Mouse (Mus musculus) urinary bladder, postnatal 4 days (tissue): ENCODE results near the gene Syngr3.
"Not testable (repeated sequence)": the region's sequence is repeated elsewhere in the genome, so short reads cannot be mapped to it uniquely, and the experiment has no call there.

ENCODE experiments used
- DNase-seq, 2 experiments: peaks; one replicate each; pipeline ENCODE4 v3.0.0; 2021 to 2022; ENCODE audit warnings: low spot score in 2 of 2

Gene Syngr3

GRCm38 (mm10) chr17:24689251-24690081 lies at the start of gene Syngr3:
TSS of gene Syngr3 (minus strand) at chr17:24689955.
- DNase-seq, result no peak

DNA sequence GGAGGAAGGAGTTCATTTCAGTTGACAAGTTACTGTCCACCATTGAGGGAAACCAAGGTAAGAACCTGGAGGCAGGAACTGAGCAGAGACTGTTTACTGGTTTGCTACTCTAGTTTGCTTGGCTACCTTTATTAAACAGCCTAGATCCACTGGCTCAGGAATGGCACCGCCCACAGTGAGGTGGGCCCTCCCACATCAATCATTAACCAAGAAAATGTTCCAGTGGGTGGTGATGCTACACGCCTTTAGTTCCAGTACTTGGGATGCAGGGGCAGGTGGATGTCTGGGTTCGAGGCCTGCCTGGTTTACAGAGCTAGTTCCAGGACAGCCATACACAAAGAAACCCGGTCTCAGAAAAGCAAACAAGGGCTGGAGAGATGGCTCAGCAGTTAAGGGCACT lies 48.5 kb upstream of the Syngr3 start:
- no peak for DNase-seq

- DNase-seq, result no peak
Observed at GRCm38 (mm10) chr17:24737135-24737810, 47.5 kb upstream of the Syngr3 start.

- DNase-seq, result peak; percentile 95 to 96
Observed at GRCm38 (mm10) chr17:24736330-24737051, 46.7 kb upstream of the Syngr3 start, which contains the start of gene Msrb1. TSS of gene Msrb1 (plus strand) at chr17:24736642.

DNA sequence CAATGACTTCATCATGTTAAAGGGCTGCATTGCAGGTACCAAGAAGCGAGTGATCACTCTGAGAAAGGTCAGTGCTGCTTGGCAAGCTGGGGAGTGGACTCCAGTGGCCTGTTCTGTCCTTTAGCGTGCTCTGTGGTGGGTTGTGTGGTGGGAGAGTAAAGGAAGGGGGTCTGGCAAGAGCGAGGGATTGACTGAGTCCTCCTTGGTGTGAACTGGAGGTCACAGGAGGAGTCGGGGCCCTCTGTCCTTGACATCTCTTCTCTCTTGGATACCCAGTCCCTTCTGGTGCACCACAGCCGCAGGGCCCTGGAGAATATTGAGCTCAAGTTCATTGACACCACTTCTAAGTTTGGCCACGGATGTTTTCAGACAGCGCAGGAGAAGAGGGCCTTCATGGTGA lies 45.7 kb upstream of the Syngr3 start:
- no peak for DNase-seq

- DNase-seq, result no peak
Observed at GRCm38 (mm10) chr17:24734513-24734912, 44.8 kb upstream of the Syngr3 start.

DNA sequence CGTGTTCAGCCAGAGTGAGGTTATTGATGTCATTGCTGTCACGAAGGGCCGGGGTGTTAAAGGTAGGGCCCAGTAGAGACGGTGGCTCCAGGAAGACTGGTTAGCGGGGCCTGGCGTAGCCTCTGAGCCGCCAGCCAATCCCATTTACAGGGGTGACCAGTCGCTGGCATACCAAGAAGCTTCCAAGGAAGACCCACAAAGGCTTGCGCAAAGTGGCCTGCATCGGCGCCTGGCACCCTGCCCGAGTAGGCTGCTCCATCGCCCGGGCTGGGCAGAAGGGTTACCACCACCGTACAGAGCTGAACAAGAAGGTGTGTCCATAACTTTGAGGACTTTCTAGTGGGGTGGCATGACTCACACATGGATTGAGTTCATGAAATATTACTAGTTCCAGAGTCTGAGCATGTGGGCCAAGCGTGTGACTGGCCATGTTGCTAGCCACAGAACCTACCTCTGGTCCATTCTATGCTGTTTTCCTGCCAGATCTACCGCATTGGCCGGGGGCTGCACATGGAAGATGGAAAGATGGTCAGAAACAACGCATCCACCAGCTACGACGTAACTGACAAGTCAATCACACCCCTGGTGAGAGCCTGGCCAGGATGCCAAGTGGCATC lies 43.8 kb upstream of the Syngr3 start:
- no peak for DNase-seq

- no peak for DNase-seq
Observed at GRCm38 (mm10) chr17:24732233-24732935, 42.6 kb upstream of the Syngr3 start.

GRCm38 (mm10) chr17:24730787-24731186 lies 41.0 kb upstream of the Syngr3 start:
- DNase-seq, result no peak

DNA sequence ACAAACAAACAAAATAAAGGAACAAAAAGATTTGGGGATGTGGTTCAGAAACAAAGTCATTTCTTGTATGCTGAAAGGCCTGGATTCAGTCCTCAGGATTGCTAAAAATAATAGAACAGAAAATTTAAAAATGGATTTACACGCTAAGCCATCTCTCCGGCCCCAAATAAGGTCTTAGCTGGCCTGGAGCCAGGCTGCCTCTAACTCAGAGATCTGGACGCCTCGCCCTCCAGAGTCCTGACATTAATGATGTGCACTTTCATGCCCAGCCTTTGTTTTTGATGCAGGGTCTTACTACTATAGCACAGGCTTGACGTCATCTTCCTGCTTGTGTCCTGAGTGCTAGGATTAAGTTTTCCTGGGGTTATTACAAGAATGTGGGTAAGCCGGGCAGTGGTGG lies 39.3 kb upstream of the Syngr3 start:
- no peak for DNase-seq

DNA sequence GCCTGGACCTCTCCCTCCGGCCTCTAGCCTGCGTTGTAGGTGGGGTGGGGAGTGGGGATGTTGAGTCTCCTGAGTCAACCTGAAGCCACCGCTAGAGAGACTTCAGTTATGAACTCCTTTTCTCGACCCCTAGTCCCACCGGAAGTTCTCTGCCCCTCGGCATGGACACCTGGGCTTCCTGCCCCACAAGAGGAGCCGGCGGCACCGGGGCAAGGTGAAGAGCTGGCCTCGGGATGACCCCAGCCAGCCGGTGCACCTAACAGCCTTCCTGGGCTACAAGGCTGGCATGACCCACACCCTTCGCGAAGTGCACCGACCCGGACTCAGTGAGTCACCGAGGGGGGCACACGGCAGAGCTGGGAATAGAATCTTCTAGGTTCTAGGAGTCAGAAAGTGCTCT lies 38.4 kb upstream of the Syngr3 start:
- DNase-seq, result no peak

GRCm38 (mm10) chr17:24727618-24728017 lies 37.9 kb upstream of the Syngr3 start, which contains the start of gene Rpl3l:
TSS of gene Rpl3l (plus strand) at chr17:24727820.
- no peak for DNase-seq

- no peak for DNase-seq
Observed at GRCm38 (mm10) chr17:24725637-24726390, 36.1 kb upstream of the Syngr3 start.

- peak; percentile 92 to 97 for DNase-seq
Observed at GRCm38 (mm10) chr17:24724184-24724583, 34.4 kb upstream of the Syngr3 start, which contains the start of gene Ndufb10. TSS of gene Ndufb10 (minus strand) at chr17:24724478.

- no peak for DNase-seq
Observed at GRCm38 (mm10) chr17:24723881-24724180, 34.1 kb upstream of the Syngr3 start.

- DNase-seq, result no peak
Observed at GRCm38 (mm10) chr17:24723122-24723880, 33.5 kb upstream of the Syngr3 start.

- no peak for DNase-seq
Observed at GRCm38 (mm10) chr17:24722220-24722924, 32.6 kb upstream of the Syngr3 start.

GRCm38 (mm10) chr17:24721383-24721955 lies 31.7 kb upstream of the Syngr3 start:
- DNase-seq, result not testable (repeated sequence)

DNA sequence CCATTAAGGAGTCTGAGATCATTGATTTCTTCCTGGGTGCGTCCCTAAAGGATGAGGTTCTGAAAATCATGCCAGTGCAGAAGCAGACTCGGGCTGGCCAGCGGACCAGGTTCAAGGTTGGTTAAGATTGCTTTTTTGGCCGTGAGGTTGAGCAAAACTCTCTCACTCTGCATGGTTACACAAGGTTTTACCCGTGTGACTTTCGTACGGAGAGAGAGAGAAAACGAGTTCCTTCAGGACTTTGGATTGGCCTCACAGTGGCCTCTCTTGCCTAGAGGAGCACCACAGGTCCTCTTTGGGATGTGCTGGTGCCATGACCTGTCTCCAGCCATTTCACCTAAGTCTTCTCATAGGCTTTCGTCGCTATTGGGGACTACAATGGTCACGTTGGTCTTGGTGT lies 30.9 kb upstream of the Syngr3 start:
- DNase-seq, result not testable (repeated sequence)
